Mouse (Mus musculus): ENCODE measurements around the gene Odf4. TPM values are rescaled to one million over a fixed set of nuclear protein-coding genes. Genes with fewer than 3 reads are reported as not detected.
A peak's percentile ranks its signal among the peaks of the same experiment; 100 is the strongest.
"Not testable (repeated sequence)": the region's sequence is repeated elsewhere in the genome, so short reads cannot be mapped to it uniquely, and the experiment has no call there.

The Odf4 gene
- polyA plus RNA-seq, 1 experiment from 2014 or later: not detected

DNA sequence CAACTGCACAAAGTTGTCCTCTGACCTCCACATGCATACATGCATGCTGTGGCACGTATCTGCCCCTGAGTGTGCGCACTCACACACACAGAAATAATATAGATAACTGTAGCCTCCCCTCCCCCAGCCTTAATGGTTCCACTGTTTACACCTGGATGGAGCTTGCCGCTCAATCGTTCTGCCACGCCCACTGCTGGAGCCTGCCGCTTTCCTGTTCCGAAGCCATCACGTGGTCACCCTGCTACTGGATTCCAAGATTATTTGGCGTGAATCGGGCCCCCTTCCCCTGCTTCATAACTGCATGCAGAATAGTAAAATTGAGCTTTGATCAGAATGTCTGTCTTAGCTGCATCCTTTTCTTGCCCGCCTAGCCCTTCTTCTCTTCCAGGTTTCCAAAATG is 35.3 kb upstream of the Odf4 start:
- H3K9me3 ChIP-seq; H3K27me3 ChIP-seq (replicated peaks); H3K9ac ChIP-seq; H3K27ac ChIP-seq; H3K4me1 ChIP-seq (replicated peaks); H3K4me2 ChIP-seq (replicated peaks); H3K36me3 ChIP-seq; ATAC-seq; H3K4me3 ChIP-seq (replicated peaks): not testable (repeated sequence)
- WGBS: 15% methylated on average over 11 of the region's 11 CpGs

DNA sequence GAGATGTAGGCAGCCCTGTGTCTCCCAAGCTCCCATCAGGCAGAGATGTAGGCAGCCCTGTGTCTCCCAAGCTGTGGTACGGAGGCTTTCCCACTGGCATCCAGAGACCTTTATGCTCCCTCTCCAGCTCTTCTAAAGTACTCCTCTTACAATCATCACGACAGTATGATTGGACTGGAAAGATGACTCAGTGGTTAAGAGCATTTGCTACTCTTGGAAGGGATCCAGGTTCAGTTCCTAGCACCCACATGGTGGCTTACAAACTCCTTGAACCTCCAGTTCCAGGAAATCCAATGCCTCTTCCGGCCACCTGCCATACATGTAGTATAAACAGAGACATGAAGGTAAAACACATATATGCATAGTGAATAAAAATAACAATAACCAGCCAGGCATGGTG is 34.7 kb upstream of the Odf4 start:
- Histone ChIP-seq H3K9me3 (no peaks in the 10 kb centered on the region), H3K4me3 (replicated peaks) (no peak overlapping the region), H3K27ac (no peak overlapping the region), H3K4me1 (replicated peaks) (no peaks in the 10 kb centered on the region), H3K4me2 (replicated peaks) (no peak overlapping the region), H3K9ac (no peak overlapping the region), H3K36me3 (no peaks in the 10 kb centered on the region), H3K27me3 (replicated peaks) (peaks cover 9% of the 10 kb centered on the region; the same call in 1 of the 2 replicates)
- 66% methylated on average over 3 of the region's 3 CpGs for WGBS
- no peak for ATAC-seq

DNA sequence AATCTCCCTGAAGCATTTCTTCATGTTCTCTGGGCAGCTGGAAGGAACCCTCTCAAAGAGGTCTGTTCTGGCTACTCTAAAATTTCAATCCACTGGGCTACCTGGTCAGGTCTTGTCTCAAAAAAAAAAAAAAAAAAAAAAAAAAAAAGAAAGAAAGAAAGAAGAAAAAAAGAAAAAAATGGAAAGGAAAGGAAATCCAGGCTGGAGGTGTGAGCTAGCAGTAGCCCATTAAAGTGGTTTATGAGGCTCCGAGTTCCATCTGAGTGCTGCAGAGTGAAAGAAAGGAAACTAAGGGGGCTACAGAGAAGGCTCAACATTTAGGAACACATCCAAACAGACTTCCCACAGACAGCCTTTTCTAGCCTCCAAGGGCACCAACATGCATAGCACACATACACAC is 31.1 kb upstream of the Odf4 start:
- H3K4me2 ChIP-seq (replicated peaks): no peak overlapping the region
- no peak for ATAC-seq
- H3K4me1 ChIP-seq (replicated peaks): peaks cover 7% of the 10 kb centered on the region; the same call in 1 of the 2 replicates
- 85% methylated on average over 1 of the region's 1 CpGs for WGBS
- H3K4me3 ChIP-seq (replicated peaks): no peak overlapping the region
- peaks cover 26% of the 10 kb centered on the region for H3K27me3 ChIP-seq (replicated peaks)
- no peaks in the 10 kb centered on the region for H3K9me3 ChIP-seq
- no peaks in the 10 kb centered on the region for H3K36me3 ChIP-seq
- no peak overlapping the region for H3K9ac ChIP-seq
- H3K27ac ChIP-seq: no peak overlapping the region

DNA sequence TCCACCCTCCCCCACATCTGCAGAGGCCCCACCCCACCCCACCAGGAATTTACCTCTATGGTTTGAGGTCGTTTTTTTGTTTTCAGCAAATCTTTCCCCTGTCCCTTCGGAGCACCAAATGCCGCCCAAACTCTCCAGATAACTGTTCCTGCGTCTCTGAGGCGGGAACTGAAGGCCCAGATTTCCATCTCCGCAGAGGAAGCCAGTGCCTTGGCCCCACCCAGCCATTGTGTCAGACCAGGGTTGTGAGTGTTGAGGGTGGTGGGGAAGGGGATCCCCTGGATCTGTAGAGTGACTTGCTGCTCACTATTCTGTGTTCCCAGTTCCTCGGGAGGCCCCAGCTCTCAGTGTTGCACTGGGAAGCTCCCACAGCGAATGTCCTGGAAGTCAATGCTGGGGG is 30.4 kb upstream of the Odf4 start, which contains the start of gene Arhgef15:
Arhgef15 (minus strand) TSS at position 173 of the 400 bp plus-strand sequence.
- H3K4me2 ChIP-seq (replicated peaks): 0 out of 2 replicates have a peak within 1 kb of the TSS, but pooled peaks have one; percentile 24
- ATAC-seq: no peak
- 47% methylated on average over 8 of the region's 8 CpGs for WGBS
- peak within 1 kb of the TSS; percentile 4; the same call in 1 of the 2 replicates for H3K27ac ChIP-seq
- peaks cover 7% of the 10 kb centered on the region; the same call in 1 of the 2 replicates for H3K4me1 ChIP-seq (replicated peaks)
- no peaks in the 10 kb centered on the region for H3K36me3 ChIP-seq
- no peaks in the 10 kb centered on the region for H3K9me3 ChIP-seq
- H3K27me3 ChIP-seq (replicated peaks): peaks cover 26% of the 10 kb centered on the region
- H3K9ac ChIP-seq: no peak within 1 kb of the TSS
- H3K4me3 ChIP-seq (replicated peaks): peak within 1 kb of the TSS; percentile 10; the same call in 1 of the 2 replicates

DNA sequence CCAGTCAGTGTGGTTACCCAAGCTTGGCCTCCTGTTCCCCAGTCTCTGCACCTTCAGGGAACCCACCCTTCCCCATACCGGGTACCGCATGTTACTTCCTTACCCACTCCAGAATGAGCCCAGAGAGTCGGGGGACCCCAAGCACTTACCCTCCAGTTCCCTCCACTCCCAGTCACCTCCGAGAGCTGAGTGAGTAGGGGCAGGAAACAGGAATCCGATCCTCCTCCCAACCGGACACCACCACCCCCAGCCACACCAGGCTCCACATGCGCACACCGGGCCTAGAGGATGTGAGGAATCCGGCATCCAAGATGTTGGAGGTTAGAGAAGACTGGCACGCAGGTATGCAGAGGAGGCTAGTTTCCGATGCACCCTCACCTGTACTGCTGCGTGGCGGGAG is 29.8 kb upstream of the Odf4 start:
- H3K4me1 ChIP-seq (replicated peaks): peaks cover 7% of the 10 kb centered on the region; the same call in 1 of the 2 replicates
- H3K4me2 ChIP-seq (replicated peaks): no peak overlapping the region
- ATAC-seq: no peak
- H3K9me3 ChIP-seq: no peaks in the 10 kb centered on the region
- H3K4me3 ChIP-seq (replicated peaks): 0 out of 2 replicates have a peak overlapping the region, but pooled peaks have one; percentile 10
- peaks cover 26% of the 10 kb centered on the region for H3K27me3 ChIP-seq (replicated peaks)
- no peaks in the 10 kb centered on the region for H3K36me3 ChIP-seq
- H3K27ac ChIP-seq: no peak overlapping the region
- 43% methylated on average over 13 of the region's 13 CpGs for whole genome bisulfite sequencing
- no peak overlapping the region for H3K9ac ChIP-seq

DNA sequence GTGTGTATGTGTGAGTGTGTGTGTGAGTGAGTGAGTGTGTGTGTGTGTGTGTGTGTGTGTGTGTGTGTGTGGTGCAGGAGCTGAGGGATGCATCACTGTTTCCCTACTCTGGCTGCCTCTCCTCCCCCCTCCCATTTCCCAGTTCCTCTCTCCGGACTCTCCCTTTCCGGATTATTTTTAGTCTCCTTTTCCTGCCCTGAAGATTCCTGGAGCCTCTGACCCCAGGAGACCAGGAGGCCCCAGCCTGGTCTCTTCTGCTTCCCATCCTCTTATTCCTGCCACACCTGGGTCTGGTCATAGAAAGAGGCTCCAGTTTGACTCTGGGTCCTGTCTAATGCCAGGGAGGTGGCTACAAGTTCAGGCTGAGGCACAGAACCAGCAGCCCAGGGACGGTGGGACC is 29.2 kb upstream of the Odf4 start:
- Histone ChIP-seq H3K9ac (no peak overlapping the region), H3K4me2 (replicated peaks) (no peak overlapping the region)
- no peak for ATAC-seq

DNA sequence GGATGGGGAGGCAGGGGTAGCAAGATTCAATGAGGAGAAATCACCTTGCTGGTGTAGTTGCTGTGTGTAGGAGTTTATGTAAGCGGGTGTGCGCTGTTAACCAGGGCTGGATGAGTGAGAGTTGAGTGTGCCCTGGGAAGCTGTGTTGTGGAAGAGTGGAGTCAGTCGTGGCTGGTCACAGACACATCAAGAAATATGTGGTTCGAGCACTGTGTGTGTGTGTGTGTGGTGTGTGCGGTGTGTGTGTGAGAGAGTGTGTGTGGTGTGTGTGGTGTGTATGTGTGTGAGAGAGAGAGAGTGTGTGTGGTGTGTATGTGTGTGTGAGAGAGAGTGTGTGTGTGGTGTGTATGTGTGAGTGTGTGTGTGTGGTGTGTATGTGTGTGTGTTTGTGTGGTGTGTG is 28.6 kb upstream of the Odf4 start:
- 68% methylated on average over 5 of the region's 5 CpGs for WGBS
- Histone ChIP-seq H3K36me3 (no peaks in the 10 kb centered on the region), H3K27me3 (replicated peaks) (peaks cover 32% of the 10 kb centered on the region), H3K9ac (no peak overlapping the region), H3K9me3 (no peaks in the 10 kb centered on the region), H3K4me3 (replicated peaks) (no peak overlapping the region), H3K4me2 (replicated peaks) (peak overlapping the region; percentile 70), H3K4me1 (replicated peaks) (peaks cover 7% of the 10 kb centered on the region; the same call in 1 of the 2 replicates), H3K27ac (no peak overlapping the region)
- no peak for ATAC-seq

More for the DNA sequence above, 29.2 kb upstream of the Odf4 start:
- H3K4me3 ChIP-seq (replicated peaks): 0 out of 2 replicates have a peak overlapping the region, but pooled peaks have one; percentile 4
- no peaks in the 10 kb centered on the region for H3K36me3 ChIP-seq
- H3K27me3 ChIP-seq (replicated peaks): peaks cover 32% of the 10 kb centered on the region
- no peak overlapping the region for H3K27ac ChIP-seq
- 29% methylated on average over 3 of the region's 3 CpGs for WGBS
- H3K9me3 ChIP-seq: no peaks in the 10 kb centered on the region
- H3K4me1 ChIP-seq (replicated peaks): peaks cover 7% of the 10 kb centered on the region; the same call in 1 of the 2 replicates

DNA sequence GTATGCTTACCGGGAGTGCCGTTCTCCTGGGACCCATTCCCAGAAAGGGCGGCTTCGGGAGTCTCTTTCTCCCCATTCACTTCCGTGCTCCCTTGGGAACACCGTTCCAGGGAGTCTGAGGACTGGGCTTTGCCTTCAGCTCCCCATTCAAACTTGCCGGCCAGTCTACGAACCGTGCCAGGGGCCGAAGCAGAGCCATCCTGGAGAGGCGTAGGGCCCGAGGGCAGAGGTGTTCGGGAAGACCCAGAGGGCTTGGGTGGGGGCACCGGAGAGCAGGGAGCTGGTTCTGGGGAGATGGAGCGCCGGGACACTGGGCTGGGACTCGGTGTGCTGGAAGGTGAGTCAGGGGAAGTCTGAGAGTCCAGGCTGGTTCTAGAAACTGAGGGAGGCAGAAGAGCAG is 27.5 kb upstream of the Odf4 start:
- H3K36me3 ChIP-seq: no peaks in the 10 kb centered on the region
- peak overlapping the region; percentile 47 for H3K9ac ChIP-seq
- no peaks in the 10 kb centered on the region for H3K9me3 ChIP-seq
- H3K4me1 ChIP-seq (replicated peaks): peaks cover 7% of the 10 kb centered on the region; the same call in 1 of the 2 replicates
- 2% methylated on average over 17 of the region's 17 CpGs for WGBS
- ATAC-seq: no peak
- H3K27ac ChIP-seq: no peak overlapping the region
- H3K4me2 ChIP-seq (replicated peaks): peak overlapping the region; percentile 70
- H3K4me3 ChIP-seq (replicated peaks): peak overlapping the region; percentile 38
- H3K27me3 ChIP-seq (replicated peaks): peaks cover 32% of the 10 kb centered on the region

DNA sequence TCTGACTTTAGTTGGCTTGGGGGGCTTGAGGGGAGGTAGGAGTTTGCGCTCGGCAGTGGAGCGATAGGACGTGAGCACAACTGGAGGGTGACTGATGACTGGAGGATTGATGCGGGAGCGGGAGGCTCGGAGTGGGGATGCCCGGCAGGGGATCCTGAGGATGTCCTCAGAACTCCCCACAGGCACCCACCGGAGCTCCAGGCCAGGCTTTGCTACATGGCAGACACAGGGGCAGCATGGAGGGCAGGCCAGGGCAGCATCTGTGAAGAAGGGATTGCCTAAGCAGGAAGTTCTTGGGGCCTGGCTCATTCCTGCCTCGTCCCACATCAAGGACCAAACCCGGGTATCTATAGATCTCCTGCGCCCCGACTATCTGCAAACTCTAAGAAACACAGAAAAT is 27.0 kb upstream of the Odf4 start:
- H3K4me3 ChIP-seq (replicated peaks): 0 out of 2 replicates have a peak overlapping the region, but pooled peaks have one; percentile 6
- no peak overlapping the region for H3K27ac ChIP-seq
- ATAC-seq: no peak
- peaks cover 32% of the 10 kb centered on the region for H3K27me3 ChIP-seq (replicated peaks)
- peaks cover 7% of the 10 kb centered on the region; the same call in 1 of the 2 replicates for H3K4me1 ChIP-seq (replicated peaks)
- 21% methylated on average over 13 of the region's 13 CpGs for WGBS
- H3K4me2 ChIP-seq (replicated peaks): peak overlapping the region; percentile 70
- H3K9ac ChIP-seq: no peak overlapping the region
- no peaks in the 10 kb centered on the region for H3K36me3 ChIP-seq
- no peaks in the 10 kb centered on the region for H3K9me3 ChIP-seq

DNA sequence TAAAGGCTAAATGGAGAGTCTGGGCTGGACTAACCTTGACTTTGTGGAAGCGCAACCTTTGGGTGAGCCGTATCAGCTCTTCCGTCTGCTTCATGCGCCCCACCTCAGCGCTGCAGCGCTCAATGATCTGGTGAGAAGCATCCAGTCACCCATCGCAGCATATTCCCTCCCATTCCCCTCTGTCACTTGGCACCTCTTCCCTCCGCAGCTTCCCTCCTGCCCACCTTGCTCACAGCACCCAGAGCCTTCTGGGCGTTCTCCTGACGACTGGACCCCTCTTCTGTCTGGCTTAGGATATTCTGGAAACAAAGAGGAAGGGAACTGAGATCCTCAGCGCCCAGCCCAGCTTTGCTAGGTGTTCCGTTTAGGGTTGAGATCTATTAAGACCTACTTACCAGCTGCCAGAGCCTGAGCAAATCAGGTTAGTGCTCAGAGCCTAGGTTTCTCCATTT is 20.7 kb upstream of the Odf4 start:
- WGBS: 10% methylated on average over 12 of the region's 12 CpGs
- H3K27ac ChIP-seq: no peak overlapping the region
- H3K4me3 ChIP-seq (replicated peaks): peak overlapping the region; percentile 16; the same call in 1 of the 2 replicates
- no peaks in the 10 kb centered on the region for H3K36me3 ChIP-seq
- H3K4me1 ChIP-seq (replicated peaks): 0 out of 2 replicates have a peak, but pooled peaks cover 6% of the 10 kb centered on the region
- peak overlapping the region; percentile 41 for H3K4me2 ChIP-seq (replicated peaks)
- ATAC-seq: no peak
- H3K9me3 ChIP-seq: no peaks in the 10 kb centered on the region
- H3K27me3 ChIP-seq (replicated peaks): peaks cover 5% of the 10 kb centered on the region
- H3K9ac ChIP-seq: no peak overlapping the region

DNA sequence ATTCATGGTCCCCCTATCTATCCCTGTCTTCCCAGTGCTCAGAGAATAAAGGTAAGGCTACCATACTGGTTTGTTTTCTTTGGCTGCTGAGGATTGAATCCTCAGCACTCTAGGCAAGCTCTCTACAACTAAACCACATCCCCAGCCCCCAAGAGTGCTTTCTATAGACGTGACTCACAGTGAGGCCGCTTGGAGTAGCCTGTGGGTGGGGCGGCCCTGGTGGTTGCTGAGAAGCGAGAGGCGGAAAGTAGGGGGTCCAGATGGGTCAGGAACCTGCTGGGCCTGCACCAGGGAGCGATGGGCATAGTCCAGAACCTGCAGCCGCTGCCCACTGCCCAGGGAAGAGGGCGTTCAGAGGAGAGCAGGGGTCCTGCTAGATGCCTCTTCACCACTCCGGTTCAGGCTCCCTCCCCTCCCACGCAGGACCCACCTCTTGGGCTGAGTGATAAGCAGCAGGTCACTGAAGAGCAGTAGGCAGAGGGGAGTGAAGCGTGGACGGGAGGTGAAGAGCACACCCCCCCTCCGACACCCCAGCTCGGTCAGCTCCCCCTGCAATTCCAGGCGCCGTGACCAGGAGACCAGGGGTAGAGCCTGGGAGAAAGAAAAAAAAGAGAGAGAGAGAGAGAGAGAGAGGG is 20.0 kb upstream of the Odf4 start:
- 0 out of 2 replicates have a peak, but pooled peaks cover 6% of the 10 kb centered on the region for H3K4me1 ChIP-seq (replicated peaks)
- ATAC-seq: peak; percentile 39; the same call in 1 of the 2 replicates
- peaks cover 5% of the 10 kb centered on the region for H3K27me3 ChIP-seq (replicated peaks)
- no peak overlapping the region for H3K27ac ChIP-seq
- no peaks in the 10 kb centered on the region for H3K9me3 ChIP-seq
- peak overlapping the region; percentile 17 for H3K4me3 ChIP-seq (replicated peaks)
- H3K36me3 ChIP-seq: no peaks in the 10 kb centered on the region
- H3K4me2 ChIP-seq (replicated peaks): peak overlapping the region; percentile 41
- H3K9ac ChIP-seq: no peak overlapping the region
- 17% methylated on average over 14 of the region's 16 CpGs for WGBS

DNA sequence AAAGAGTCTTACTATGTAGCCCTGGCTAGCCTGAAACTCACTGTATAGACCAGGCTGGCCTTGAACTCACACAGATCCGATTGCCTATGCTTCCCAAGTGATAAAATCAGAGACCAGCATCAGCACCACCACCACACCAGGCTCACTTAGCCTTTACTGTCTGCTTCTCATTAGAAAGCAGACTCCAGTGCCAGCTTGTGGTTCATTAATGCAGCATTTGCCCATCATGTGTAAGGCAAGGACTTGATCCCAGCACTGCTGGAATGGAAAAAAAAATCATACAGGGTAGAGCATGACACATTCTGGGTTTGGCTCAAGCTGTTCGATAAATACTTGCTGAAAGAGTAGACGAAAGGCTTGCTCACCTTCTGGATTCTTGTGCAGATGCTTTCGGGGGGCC is 19.1 kb upstream of the Odf4 start:
- no peak for ATAC-seq
- Histone ChIP-seq H3K4me2 (replicated peaks) (no peak overlapping the region), H3K4me1 (replicated peaks) (0 out of 2 replicates have a peak, but pooled peaks cover 6% of the 10 kb centered on the region), H3K4me3 (replicated peaks) (no peak overlapping the region), H3K27ac (no peak overlapping the region), H3K27me3 (replicated peaks) (no peaks in the 10 kb centered on the region; the same call in none of the 2 replicates), H3K36me3 (no peaks in the 10 kb centered on the region), H3K9me3 (no peaks in the 10 kb centered on the region), H3K9ac (no peak overlapping the region)
- 83% methylated on average over 4 of the region's 4 CpGs for WGBS

Data from intestine, embryonic 15.5 days (tissue).